Mouse (Mus musculus): ENCODE results near the gene Lcn10. TPM values are rescaled to one million over a fixed set of nuclear protein-coding genes. Genes with fewer than 3 reads are reported as not detected.
A peak's percentile ranks its signal among the peaks of the same experiment; 100 is the strongest.
"Not testable (repeated sequence)": the region's sequence is repeated elsewhere in the genome, so short reads cannot be mapped to it uniquely, and the experiment has no call there.

Lcn10 gene
- polyA plus RNA-seq, 1 experiment from 2014 or later: not detected

GRCm38 (mm10) chr2:25666516-25666915 lies 16.0 kb upstream of the Lcn10 start:
- H3K4me3 ChIP-seq (replicated peaks): no peak overlapping the region
- H3K27me3 ChIP-seq: no peaks in the 10 kb centered on the region; the same call in 1 of the 2 replicates
- no peaks in the 10 kb centered on the region for H3K36me3 ChIP-seq (replicated peaks)
- H3K9ac ChIP-seq: no peak overlapping the region
- H3K4me2 ChIP-seq: no peak overlapping the region
- no peak overlapping the region for H3K27ac ChIP-seq
- no peak for ATAC-seq (ENCODE audit: low FRiP score)
- WGBS: 64% methylated on average over 1 of the region's 1 CpGs
- H3K4me1 ChIP-seq: no peaks in the 10 kb centered on the region
- H3K9me3 ChIP-seq: no peaks in the 10 kb centered on the region

- Histone ChIP-seq H3K27ac (no peak within 1 kb of the TSS), H3K4me1 (no peaks in the 10 kb centered on the region), H3K4me3 (replicated peaks) (no peak within 1 kb of the TSS), H3K27me3 (no peaks in the 10 kb centered on the region), H3K9ac (no peak within 1 kb of the TSS), H3K4me2 (no peak within 1 kb of the TSS), H3K9me3 (no peaks in the 10 kb centered on the region), H3K36me3 (replicated peaks) (no peaks in the 10 kb centered on the region)
- 87% methylated on average over 3 of the region's 3 CpGs for WGBS
- ATAC-seq (ENCODE audit: low FRiP score): no peak
These were observed 6.0 kb upstream of the Lcn10 start, which contains the start of gene Lcn6 for GRCm38 (mm10) chr2:25676486-25676885. Lcn6 (plus strand) TSS chr2:25676786.

GRCm38 (mm10) chr2:25679559-25679958 lies 3.0 kb upstream of the Lcn10 start:
- H3K27me3 ChIP-seq: no peaks in the 10 kb centered on the region
- WGBS: 88% methylated on average over 6 of the region's 6 CpGs
- H3K36me3 ChIP-seq (replicated peaks): no peaks in the 10 kb centered on the region
- no peak overlapping the region for H3K4me2 ChIP-seq
- no peak overlapping the region for H3K27ac ChIP-seq
- no peaks in the 10 kb centered on the region for H3K9me3 ChIP-seq
- no peak overlapping the region for H3K4me3 ChIP-seq (replicated peaks)
- no peak for ATAC-seq (ENCODE audit: low FRiP score)
- no peaks in the 10 kb centered on the region for H3K4me1 ChIP-seq
- no peak overlapping the region for H3K9ac ChIP-seq

- Histone ChIP-seq H3K9me3 (no peaks in the 10 kb centered on the region), H3K27ac (no peak overlapping the region), H3K36me3 (replicated peaks) (no peaks in the 10 kb centered on the region), H3K27me3 (no peaks in the 10 kb centered on the region), H3K4me2 (no peak overlapping the region), H3K9ac (no peak overlapping the region), H3K4me1 (no peaks in the 10 kb centered on the region), H3K4me3 (replicated peaks) (no peak overlapping the region)
- ATAC-seq (ENCODE audit: low FRiP score): no peak
- 82% methylated on average over 4 of the region's 4 CpGs for WGBS
These were observed 4.4 kb downstream of the Lcn10 start for GRCm38 (mm10) chr2:25686941-25687340.

- no peaks in the 10 kb centered on the region for H3K36me3 ChIP-seq (replicated peaks)
- no peak overlapping the region for H3K27ac ChIP-seq
- no peak for ATAC-seq (ENCODE audit: low FRiP score)
- H3K9ac ChIP-seq: no peak overlapping the region
- H3K9me3 ChIP-seq: no peaks in the 10 kb centered on the region
- H3K4me1 ChIP-seq: no peaks in the 10 kb centered on the region
- no peak overlapping the region for H3K4me2 ChIP-seq
- H3K4me3 ChIP-seq (replicated peaks): no peak overlapping the region
- no peaks in the 10 kb centered on the region for H3K27me3 ChIP-seq
These were observed 12.1 kb downstream of the Lcn10 start for GRCm38 (mm10) chr2:25694605-25695004.

GRCm38 (mm10) chr2:25696951-25697350 lies 14.4 kb downstream of the Lcn10 start:
- Histone ChIP-seq H3K9ac (no peak overlapping the region), H3K27ac (no peak overlapping the region), H3K36me3 (replicated peaks) (no peaks in the 10 kb centered on the region), H3K9me3 (no peaks in the 10 kb centered on the region), H3K4me3 (replicated peaks) (no peak overlapping the region), H3K27me3 (0 out of 2 replicates have a peak, but pooled peaks cover 9% of the 10 kb centered on the region), H3K4me1 (no peaks in the 10 kb centered on the region), H3K4me2 (no peak overlapping the region)
- ATAC-seq (ENCODE audit: low FRiP score): no peak
- 74% methylated on average over 4 of the region's 4 CpGs for WGBS

GRCm38 (mm10) chr2:25698696-25699095 lies 16.2 kb downstream of the Lcn10 start:
- Histone ChIP-seq H3K9ac (no peak overlapping the region), H3K4me1 (no peaks in the 10 kb centered on the region), H3K27me3 (0 out of 2 replicates have a peak, but pooled peaks cover 9% of the 10 kb centered on the region), H3K4me3 (replicated peaks) (no peak overlapping the region), H3K9me3 (no peaks in the 10 kb centered on the region), H3K27ac (no peak overlapping the region), H3K36me3 (replicated peaks) (no peaks in the 10 kb centered on the region), H3K4me2 (no peak overlapping the region)
- 83% methylated on average over 2 of the region's 2 CpGs for WGBS
- ATAC-seq (ENCODE audit: low FRiP score): no peak

GRCm38 (mm10) chr2:25699743-25700142 lies 17.2 kb downstream of the Lcn10 start, which contains the start of gene Obp2a:
Obp2a (plus strand) TSS chr2:25700043.
- not testable (repeated sequence) for H3K36me3 ChIP-seq (replicated peaks); H3K4me3 ChIP-seq (replicated peaks); H3K9me3 ChIP-seq; H3K4me2 ChIP-seq; ATAC-seq (ENCODE audit: low FRiP score); H3K9ac ChIP-seq; H3K27ac ChIP-seq; H3K27me3 ChIP-seq; H3K4me1 ChIP-seq
- 81% methylated on average over 3 of the region's 3 CpGs for WGBS

- Histone ChIP-seq H3K4me2 (no peak overlapping the region), H3K9me3 (no peaks in the 10 kb centered on the region), H3K4me3 (replicated peaks) (no peak overlapping the region), H3K36me3 (replicated peaks) (no peaks in the 10 kb centered on the region), H3K27me3 (0 out of 2 replicates have a peak, but pooled peaks cover 9% of the 10 kb centered on the region), H3K9ac (no peak overlapping the region), H3K4me1 (no peaks in the 10 kb centered on the region), H3K27ac (no peak overlapping the region)
- ATAC-seq (ENCODE audit: low FRiP score): no peak
- WGBS: 85% methylated on average over 5 of the region's 5 CpGs
These were observed 18.5 kb downstream of the Lcn10 start for GRCm38 (mm10) chr2:25701001-25701400.

- Histone ChIP-seq H3K9ac (no peak overlapping the region), H3K4me1 (peaks cover 10% of the 10 kb centered on the region), H3K9me3 (no peaks in the 10 kb centered on the region), H3K36me3 (replicated peaks) (no peaks in the 10 kb centered on the region), H3K4me2 (no peak overlapping the region), H3K27me3 (0 out of 2 replicates have a peak, but pooled peaks cover 9% of the 10 kb centered on the region), H3K4me3 (replicated peaks) (no peak overlapping the region), H3K27ac (no peak overlapping the region)
- ATAC-seq (ENCODE audit: low FRiP score): no peak
- 87% methylated on average over 4 of the region's 4 CpGs for WGBS
These were observed 21.2 kb downstream of the Lcn10 start for GRCm38 (mm10) chr2:25703706-25704105.

- peaks cover 16% of the 10 kb centered on the region for H3K4me1 ChIP-seq
- peak within 1 kb of the TSS; percentile 84 for H3K4me2 ChIP-seq
- peak within 1 kb of the TSS; percentile 78 for H3K27ac ChIP-seq
- no peaks in the 10 kb centered on the region for H3K36me3 ChIP-seq (replicated peaks)
- H3K27me3 ChIP-seq: 0 out of 2 replicates have a peak, but pooled peaks cover under 1% of the 10 kb centered on the region
- peak within 1 kb of the TSS; percentile 81 for H3K4me3 ChIP-seq (replicated peaks)
- H3K9me3 ChIP-seq: no peaks in the 10 kb centered on the region
- WGBS: under 1% methylated on average over 78 of the region's 78 CpGs
- peak; percentile 94 for ATAC-seq (ENCODE audit: low FRiP score)
- H3K9ac ChIP-seq: peak within 1 kb of the TSS; percentile 88
These were observed 24.3 kb downstream of the Lcn10 start, which contains the start of gene Bmyc for GRCm38 (mm10) chr2:25706643-25707481. Bmyc (plus strand) TSS chr2:25706739.

- H3K4me2 ChIP-seq: peak overlapping the region; percentile 8; the same call in 1 of the 2 replicates
- H3K27me3 ChIP-seq: no peaks in the 10 kb centered on the region
- H3K4me3 ChIP-seq (replicated peaks): no peak overlapping the region
- H3K27ac ChIP-seq: no peak overlapping the region
- no peak overlapping the region for H3K9ac ChIP-seq
- peaks cover 18% of the 10 kb centered on the region for H3K4me1 ChIP-seq
- 83% methylated on average over 2 of the region's 2 CpGs for WGBS
- no peak for ATAC-seq (ENCODE audit: low FRiP score)
- no peaks in the 10 kb centered on the region for H3K9me3 ChIP-seq
- H3K36me3 ChIP-seq (replicated peaks): no peaks in the 10 kb centered on the region
These were observed 25.6 kb downstream of the Lcn10 start for GRCm38 (mm10) chr2:25708121-25708520.

- H3K9ac ChIP-seq; H3K4me3 ChIP-seq (replicated peaks); H3K9me3 ChIP-seq; H3K27me3 ChIP-seq; H3K36me3 ChIP-seq (replicated peaks); H3K4me2 ChIP-seq; H3K27ac ChIP-seq; ATAC-seq (ENCODE audit: low FRiP score): not testable (repeated sequence)
- WGBS: 96% methylated on average over 1 of the region's 1 CpGs
- H3K4me1 ChIP-seq: peaks cover 18% of the 10 kb centered on the region
These were observed 26.5 kb downstream of the Lcn10 start for GRCm38 (mm10) chr2:25709056-25709455.

Measured in forebrain, embryonic 12.5 days (tissue).